In the genomic region with DNA sequence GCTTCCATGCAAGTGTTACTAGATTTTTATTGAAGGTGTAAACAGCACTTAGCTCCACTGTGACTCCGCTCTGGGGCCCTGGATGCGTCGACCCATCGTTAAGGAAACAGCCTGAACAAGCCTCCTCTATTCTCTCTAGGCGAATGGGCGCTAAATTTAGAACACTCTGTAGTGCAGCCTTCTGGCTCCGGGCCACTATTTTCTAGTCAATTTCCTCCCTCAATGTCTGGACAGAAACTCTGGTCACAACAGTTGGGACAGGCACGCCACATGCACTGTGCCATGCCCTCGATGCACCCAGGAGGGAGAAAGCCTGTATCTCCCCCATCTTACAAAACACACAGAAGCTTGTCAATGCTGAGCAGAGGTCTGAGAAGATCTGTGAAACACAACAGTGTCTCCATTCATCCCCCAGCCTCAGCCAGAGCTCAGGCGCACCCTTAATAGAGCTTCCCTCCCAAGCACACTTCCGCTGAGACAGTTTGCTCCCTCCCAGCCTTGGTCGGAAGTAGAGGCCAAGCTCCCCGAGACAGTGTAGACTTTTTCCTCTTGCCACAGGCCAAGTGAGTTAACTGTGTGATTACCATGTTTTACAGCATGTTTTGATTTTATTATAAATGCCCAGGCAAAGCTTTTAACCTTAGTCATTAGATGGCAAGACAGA, we compare ENCODE assay signal across 8 mouse cellular contexts.
DNase-seq lines count a peak whose midpoint lies in the region; ATAC-seq lines count a peak whose summit lies in the region.

No protein-coding gene starts in this region.

- H3K27me3 ChIP-seq in forebrain, embryonic 13.5 days, result no peaks in the 10 kb centered on the region
- no peaks in the 10 kb centered on the region for H3K27me3 ChIP-seq in heart, embryonic 15.5 days

- ATAC-seq in forebrain, embryonic 13.5 days, result peak; percentile 45; the same call in 1 of the 2 replicates
- ATAC-seq in heart, embryonic 15.5 days (replicated peaks; ENCODE audit: insufficient number of reproducible peaks, insufficient read depth, low FRiP score, low read depth), result peak; percentile 78

- no peaks in the 10 kb centered on the region for H3K36me3 ChIP-seq in forebrain, embryonic 13.5 days (ENCODE audit: poor library complexity, severe bottlenecking)
- no peaks in the 10 kb centered on the region for H3K36me3 ChIP-seq in heart, embryonic 15.5 days

- H3K4me1 ChIP-seq in forebrain, embryonic 13.5 days, result peaks cover 11% of the 10 kb centered on the region
- H3K4me1 ChIP-seq in heart, embryonic 15.5 days (replicated peaks), result peaks cover 45% of the 10 kb centered on the region

- H3K4me3 ChIP-seq in forebrain, embryonic 13.5 days, result no peak overlapping the region
- H3K4me3 ChIP-seq in heart, embryonic 15.5 days, result no peak overlapping the region

- H3K27ac ChIP-seq in forebrain, embryonic 13.5 days, result no peak overlapping the region
- H3K27ac ChIP-seq in heart, embryonic 15.5 days, result peak overlapping the region; percentile 79

- H3K9me3 ChIP-seq in forebrain, embryonic 13.5 days (replicated peaks), result no peaks in the 10 kb centered on the region
- no peaks in the 10 kb centered on the region for H3K9me3 ChIP-seq in heart, embryonic 15.5 days (replicated peaks)

- peak; percentile 72 for DNase-seq in Muller cell, postnatal 12 days (ENCODE audit: inconsistent ontology term)
- DNase-seq in adrenal gland, postnatal 36 days, result peak; percentile 36 to 66
- DNase-seq in kidney, postnatal 10 days, result peak; percentile 81
- DNase-seq in lung, postnatal 10 days, result peak; percentile 80
- DNase-seq in testis, postnatal 10 days (ENCODE audit: low spot score), result peak; percentile 49
- DNase-seq in thymus, adult 18-20 months, result no peak

- H3K4me2 ChIP-seq in forebrain, embryonic 13.5 days, result no peak overlapping the region
- H3K4me2 ChIP-seq in heart, embryonic 15.5 days, result peak overlapping the region; percentile 32; the same call in 1 of the 2 replicates

- 30% methylated on average over 13 of the region's 13 CpGs for WGBS in forebrain, embryonic 13.5 days
- 13% methylated on average over 13 of the region's 13 CpGs for WGBS in heart, embryonic 15.5 days

- H3K9ac ChIP-seq in forebrain, embryonic 13.5 days, result no peak overlapping the region
- no peak overlapping the region for H3K9ac ChIP-seq in heart, embryonic 15.5 days

Comparison
In these comparisons a context has a peak if more than half of its experiments do, and no peak if none do; other contexts are left out.
1. DNase-seq: peak in Muller cell, postnatal 12 days (single experiment), adrenal gland, postnatal 36 days (2 of 2), kidney, postnatal 10 days (single experiment), lung, postnatal 10 days (single experiment) and testis, postnatal 10 days (single experiment); none in thymus, adult 18-20 months (0 of 2).